Mouse (Mus musculus) myocyte (in vitro differentiated cells): ENCODE data around the gene Slc37a2. TPM values are rescaled to one million over a fixed set of nuclear protein-coding genes. Genes with fewer than 3 reads are reported as not detected.
"Not testable (repeated sequence)": the region's sequence is repeated elsewhere in the genome, so short reads cannot be mapped to it uniquely, and the experiment has no call there.

Experiments used
- H3K27me3 ChIP-seq: one replicate; pipeline ENCODE4 v1.6.1; 2011; ENCODE audit not compliant: control insufficient read depth, insufficient read depth, insufficient read length
- H3K36me3 ChIP-seq: one replicate; pipeline ENCODE4 v1.6.1; 2011; ENCODE audit not compliant: control insufficient read depth, insufficient read depth
- H3K4me2 ChIP-seq: one replicate; pipeline ENCODE4 v1.6.1; 2011; ENCODE audit warnings: low read depth, control low read depth
- H3K4me3 ChIP-seq: one replicate; pipeline ENCODE4 v1.5.1; 2011; ENCODE audit warnings: mild to moderate bottlenecking, control low read depth, moderate library complexity
- H3K79me2 ChIP-seq: one replicate; pipeline ENCODE4 v1.6.1; 2011; ENCODE audit not compliant: control insufficient read depth, insufficient read depth
- H3ac ChIP-seq: one replicate; pipeline ENCODE4 v1.6.1; 2011; ENCODE audit not compliant: control insufficient read depth, insufficient read length
- CEBPB ChIP-seq: IDR thresholded peaks from 2 replicates; pipeline ENCODE4 v1.6.1; 2011; ENCODE audit warnings: mild to moderate bottlenecking, moderate library complexity; ENCODE audit not compliant: poor library complexity, insufficient read depth, severe bottlenecking
- E2F4 ChIP-seq: IDR thresholded peaks from one replicate; pipeline ENCODE4 v1.6.1; 2011; ENCODE audit warnings: mild to moderate bottlenecking, control low read depth, moderate library complexity; ENCODE audit not compliant: insufficient read depth
- MAX ChIP-seq: IDR thresholded peaks from one replicate; pipeline ENCODE4 v1.6.1; 2011; ENCODE audit warnings: low read depth, mild to moderate bottlenecking, control low read depth
- MYOD1 ChIP-seq, 3 experiments: IDR thresholded peaks; one replicate each; pipeline ENCODE4 v1.6.1; 2011; ENCODE audit warnings: control low read depth in 2 of 3, low read depth in 2 of 3, mild to moderate bottlenecking in 2 of 3, moderate library complexity in 1 of 3; ENCODE audit not compliant: insufficient read length in 2 of 3, control insufficient read depth in 1 of 3
- MYOG ChIP-seq, 3 experiments: IDR thresholded peaks; one replicate each; pipeline ENCODE4 v1.6.1; 2011; ENCODE audit warnings: control low read depth in 2 of 3, low read depth in 2 of 3, mild to moderate bottlenecking in 2 of 3; ENCODE audit not compliant: insufficient read length in 2 of 3, control insufficient read depth in 1 of 3, insufficient read depth in 1 of 3
- POLR2A ChIP-seq: IDR thresholded peaks from one replicate; pipeline ENCODE4 v1.6.1; 2011; ENCODE audit warnings: low read depth, mild to moderate bottlenecking, control low read depth, moderate library complexity; ENCODE audit not compliant: insufficient read length
- POLR2AphosphoS2 ChIP-seq: IDR thresholded peaks from one replicate; pipeline ENCODE4 v1.6.1; 2011; ENCODE audit warnings: low read depth, control low read depth; ENCODE audit not compliant: insufficient read length
- REST ChIP-seq: IDR thresholded peaks from one replicate; pipeline ENCODE4 v1.6.1; 2011; ENCODE audit warnings: mild to moderate bottlenecking, control low read depth, moderate library complexity; ENCODE audit not compliant: insufficient read depth, insufficient read length
- SRF ChIP-seq: IDR thresholded peaks from one replicate; pipeline ENCODE4 v1.6.1; 2011; ENCODE audit warnings: low read depth; ENCODE audit not compliant: control insufficient read depth, insufficient read length
- TCF12 ChIP-seq: IDR thresholded peaks from one replicate; pipeline ENCODE4 v1.6.1; 2011; ENCODE audit warnings: mild to moderate bottlenecking, control low read depth; ENCODE audit not compliant: poor library complexity, insufficient read depth, severe bottlenecking
- TCF3 ChIP-seq: IDR thresholded peaks from one replicate; pipeline ENCODE4 v1.6.1; 2011; ENCODE audit warnings: low read depth, control low read depth; ENCODE audit not compliant: insufficient read length
- USF1 ChIP-seq: IDR thresholded peaks from one replicate; pipeline ENCODE4 v1.6.1; 2011; ENCODE audit warnings: low read depth, mild to moderate bottlenecking, control low read depth, moderate library complexity
- polyA plus RNA-seq: library from polyadenylated mRNA; unstranded; fragments of >200 nt; fragmentation: generic; extraction: Trizol; gene quantifications from one replicate; pipeline ENCODE4 v1.2.1, GENCODE M21; 2012; ENCODE audit warnings: missing spikeins

Gene Slc37a2
- 9.2 TPM for polyA plus RNA-seq

DNA sequence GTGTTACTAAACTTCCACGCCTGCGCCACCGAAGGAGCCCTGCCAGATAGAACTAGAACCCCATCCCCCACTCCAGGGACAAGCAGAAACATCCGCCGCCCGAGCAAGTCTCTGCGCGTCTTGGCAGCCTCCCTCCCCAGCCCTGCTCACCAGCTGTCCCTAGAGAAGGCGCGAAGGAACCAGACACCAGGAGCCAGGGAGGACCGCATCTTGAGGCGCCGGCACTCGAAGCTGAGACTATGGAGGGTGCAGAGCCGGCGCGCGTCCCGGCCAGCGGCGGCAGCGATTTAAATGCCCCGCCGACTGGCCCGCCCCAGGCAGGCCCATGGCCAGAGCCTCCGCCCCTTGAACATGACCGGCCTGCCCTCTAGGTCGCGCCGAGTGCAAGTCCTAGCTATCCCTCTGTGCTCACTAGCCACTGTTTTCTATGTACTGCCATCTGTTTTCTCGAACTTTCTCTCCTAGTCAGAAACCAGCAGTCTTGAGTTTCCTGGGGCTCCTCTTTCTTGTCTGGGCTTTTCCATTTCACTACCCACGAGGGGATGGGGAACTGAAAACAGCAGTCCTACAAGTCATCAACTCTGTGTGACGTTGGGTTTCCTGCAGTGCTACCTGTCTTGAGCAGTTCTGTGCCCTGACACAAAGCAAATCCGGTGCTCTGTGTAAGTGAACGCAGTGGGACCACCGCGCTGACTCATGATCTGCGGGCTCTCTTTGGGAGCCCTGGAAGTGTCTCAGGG lies at the start of gene Slc37a2:
Slc37a2 (minus strand) TSS at position 590 of the 740 bp plus-strand sequence.
- Histone ChIP-seq H3ac (no peak within 1 kb of the TSS), H3K4me3 (peak within 1 kb of the TSS; percentile 32), H3K79me2 (no peaks in the 10 kb centered on the region), H3K36me3 (no peaks in the 10 kb centered on the region), H3K4me2 (peak within 1 kb of the TSS; percentile 93), H3K27me3 (no peaks in the 10 kb centered on the region)
- peak; percentile 4 for TF ChIP-seq TCF12
- TF ChIP-seq POLR2AphosphoS2: no peak
- TF ChIP-seq E2F4: peak; percentile 84
- TF ChIP-seq MYOG (IDR thresholded peaks at IDR 0.05; ENCODE audit: control insufficient read depth in 1 of 3, insufficient read depth in 1 of 3, insufficient read length in 2 of 3, low read depth in 2 of 3): peak; percentile 52 to 89 (median 81)
- TF ChIP-seq POLR2A: peak; percentile 43
- TF ChIP-seq CEBPB: no peak
- no peak for TF ChIP-seq REST
- peak in 2 of 3 experiments; percentile 72 to 73 for TF ChIP-seq MYOD1 (IDR thresholded peaks at IDR 0.05; ENCODE audit: control insufficient read depth in 1 of 3, insufficient read length in 2 of 3, low read depth in 2 of 3)

- H3K4me3 ChIP-seq: no peak overlapping the region
- no peaks in the 10 kb centered on the region for H3K79me2 ChIP-seq
- no peaks in the 10 kb centered on the region for H3K36me3 ChIP-seq
- H3ac ChIP-seq: no peak overlapping the region
- TF ChIP-seq MYOG (IDR thresholded peaks at IDR 0.05; ENCODE audit: control insufficient read depth in 1 of 3, insufficient read depth in 1 of 3, insufficient read length in 2 of 3, low read depth in 2 of 3) (no peak), TCF12 (no peak), E2F4 (no peak), MAX (no peak), POLR2A (no peak), SRF (no peak), CEBPB (no peak), USF1 (no peak), POLR2AphosphoS2 (no peak), TCF3 (no peak)
- no peaks in the 10 kb centered on the region for H3K27me3 ChIP-seq
- H3K4me2 ChIP-seq: no peak overlapping the region
Observed at GRCm38 (mm10) chr9:37301720-37302119, 46.2 kb upstream of the Slc37a2 start.

DNA sequence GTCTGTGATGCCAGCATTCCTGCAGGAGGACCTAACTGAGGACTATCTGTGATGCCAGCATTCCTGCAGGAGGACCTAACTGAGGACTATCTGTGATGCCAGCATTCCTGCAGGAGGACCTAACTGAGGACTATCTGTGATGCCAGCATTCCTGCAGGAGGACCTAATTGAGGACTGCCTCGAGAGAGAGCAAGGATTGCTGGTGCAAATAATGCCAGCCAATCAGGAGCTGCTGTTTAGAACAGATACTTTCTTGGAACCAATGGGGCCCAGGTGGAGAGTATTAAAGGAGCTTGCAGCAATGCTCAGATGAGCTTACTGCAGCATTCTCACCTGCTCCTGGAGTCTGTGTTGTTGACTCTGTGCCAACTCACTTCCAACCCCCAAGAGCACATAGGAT lies 45.0 kb upstream of the Slc37a2 start:
- not testable (repeated sequence) for H3K27me3 ChIP-seq

GRCm38 (mm10) chr9:37295586-37295985 lies 40.0 kb upstream of the Slc37a2 start:
- TF ChIP-seq POLR2AphosphoS2 (no peak), TCF3 (no peak), POLR2A (no peak), USF1 (no peak), MAX (no peak), CEBPB (no peak), MYOG (IDR thresholded peaks at IDR 0.05; ENCODE audit: control insufficient read depth in 1 of 3, insufficient read depth in 1 of 3, insufficient read length in 2 of 3, low read depth in 2 of 3) (no peak), REST (no peak), TCF12 (no peak), E2F4 (no peak), SRF (no peak), MYOD1 (IDR thresholded peaks at IDR 0.05; ENCODE audit: control insufficient read depth in 1 of 3, insufficient read length in 2 of 3, low read depth in 2 of 3) (no peak)
- H3ac ChIP-seq: no peak overlapping the region
- H3K79me2 ChIP-seq: no peaks in the 10 kb centered on the region
- H3K4me2 ChIP-seq: no peak overlapping the region
- no peaks in the 10 kb centered on the region for H3K27me3 ChIP-seq
- H3K36me3 ChIP-seq: no peaks in the 10 kb centered on the region
- no peak overlapping the region for H3K4me3 ChIP-seq

More for the DNA sequence above, 45.0 kb upstream of the Slc37a2 start:
- H3K4me3 ChIP-seq, H3ac ChIP-seq, H3K79me2 ChIP-seq, H3K36me3 ChIP-seq, H3K4me2 ChIP-seq: not testable (repeated sequence)

GRCm38 (mm10) chr9:37266622-37267021 lies 11.1 kb upstream of the Slc37a2 start:
- H3K36me3 ChIP-seq: no peaks in the 10 kb centered on the region
- TF ChIP-seq E2F4 (no peak), TCF3 (no peak), USF1 (no peak), CEBPB (no peak), MAX (no peak), SRF (no peak), REST (no peak), MYOG (IDR thresholded peaks at IDR 0.05; ENCODE audit: control insufficient read depth in 1 of 3, insufficient read depth in 1 of 3, insufficient read length in 2 of 3, low read depth in 2 of 3) (no peak), TCF12 (no peak)
- H3K4me2 ChIP-seq: no peak overlapping the region
- H3K4me3 ChIP-seq: no peak overlapping the region
- H3ac ChIP-seq: no peak overlapping the region
- no peaks in the 10 kb centered on the region for H3K79me2 ChIP-seq
- no peaks in the 10 kb centered on the region for H3K27me3 ChIP-seq
